Mouse (Mus musculus): ENCODE results near the gene Cacnb2. TPM values are rescaled to one million over a fixed set of nuclear protein-coding genes. Genes with fewer than 3 reads are reported as not detected.

Gene Cacnb2
- polyA plus RNA-seq, 1 experiment from 2014 or later = 1.6 TPM

DNA sequence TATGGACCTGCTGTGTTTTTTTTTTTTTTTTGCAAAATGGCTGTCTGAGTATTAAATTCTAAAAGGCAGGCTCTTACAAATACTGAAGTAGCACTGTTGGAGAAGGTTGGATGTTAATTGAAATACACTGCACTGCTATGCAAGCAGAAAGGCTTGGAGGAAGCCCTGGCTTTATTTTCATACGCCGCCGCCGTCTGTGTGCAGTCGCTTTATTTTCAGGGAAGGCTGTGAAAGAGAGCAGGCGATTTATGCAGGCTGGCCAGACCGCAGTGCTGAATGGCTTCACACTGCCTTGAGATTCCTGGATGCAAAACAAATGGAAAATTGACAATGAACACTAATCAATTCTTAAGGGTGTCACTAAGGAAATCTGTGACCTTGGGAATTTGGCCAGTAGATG is 137.5 kb downstream of the Cacnb2 start:
- no peak overlapping the region for H3K27ac ChIP-seq
- H3K4me3 ChIP-seq (replicated peaks) = no peak overlapping the region
- no peaks in the 10 kb centered on the region for H3K27me3 ChIP-seq (replicated peaks)
- no peaks in the 10 kb centered on the region for H3K9me3 ChIP-seq
- H3K4me1 ChIP-seq (replicated peaks) = no peaks in the 10 kb centered on the region
- H3K9ac ChIP-seq = no peak overlapping the region
- ATAC-seq = no peak
- WGBS = 57% methylated on average over 7 of the region's 7 CpGs
- no peaks in the 10 kb centered on the region for H3K36me3 ChIP-seq
- no peak overlapping the region for H3K4me2 ChIP-seq (replicated peaks)

DNA sequence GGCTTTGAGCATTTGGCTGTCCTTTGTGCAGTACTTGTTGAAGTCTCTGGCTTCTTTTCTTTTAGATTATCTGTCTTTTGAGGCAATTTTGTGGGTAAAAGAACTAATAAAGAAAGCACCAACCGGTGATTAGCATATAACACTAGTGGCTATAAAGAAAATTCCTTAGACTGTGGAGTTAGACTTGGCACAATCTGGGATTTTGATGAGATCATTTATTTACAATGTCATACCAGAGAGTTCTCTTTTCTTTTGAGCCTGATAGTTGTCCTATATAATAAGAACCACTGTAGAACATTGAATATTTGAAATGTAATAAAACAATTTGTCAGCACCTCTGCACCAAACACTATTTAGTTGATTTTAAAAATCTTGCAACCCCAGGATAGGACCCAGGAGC is 141.9 kb downstream of the Cacnb2 start:
- no peak overlapping the region for H3K4me2 ChIP-seq (replicated peaks)
- no peaks in the 10 kb centered on the region for H3K9me3 ChIP-seq
- H3K9ac ChIP-seq = no peak overlapping the region
- no peaks in the 10 kb centered on the region for H3K4me1 ChIP-seq (replicated peaks)
- no peak overlapping the region for H3K27ac ChIP-seq
- no peaks in the 10 kb centered on the region for H3K27me3 ChIP-seq (replicated peaks)
- H3K4me3 ChIP-seq (replicated peaks) = no peak overlapping the region
- ATAC-seq = no peak
- WGBS = 87% methylated on average over 1 of the region's 1 CpGs
- no peaks in the 10 kb centered on the region for H3K36me3 ChIP-seq

DNA sequence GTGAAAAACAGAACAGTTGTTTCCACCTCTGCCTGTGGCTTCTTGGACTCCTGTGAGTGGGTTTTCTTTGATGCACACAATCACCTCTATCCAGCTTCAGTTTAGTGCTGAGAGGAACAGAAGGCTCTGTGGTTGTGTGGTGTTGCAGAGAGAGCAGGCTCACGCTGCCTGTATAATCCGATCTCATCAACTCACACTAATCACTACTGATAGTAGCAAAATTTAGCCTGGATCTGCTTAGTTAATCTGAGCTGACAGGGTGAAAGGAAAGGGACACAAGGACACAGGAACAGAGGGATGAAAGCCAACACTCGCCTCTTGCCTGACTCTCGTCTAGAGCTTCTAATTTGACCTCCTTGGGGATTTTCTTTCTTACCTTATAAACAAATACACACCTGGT is 160.0 kb downstream of the Cacnb2 start:
- H3K9ac ChIP-seq = no peak overlapping the region
- H3K27me3 ChIP-seq (replicated peaks) = no peaks in the 10 kb centered on the region
- no peaks in the 10 kb centered on the region for H3K36me3 ChIP-seq
- H3K4me3 ChIP-seq (replicated peaks) = no peak overlapping the region
- no peak overlapping the region for H3K27ac ChIP-seq
- H3K4me1 ChIP-seq (replicated peaks) = no peaks in the 10 kb centered on the region
- 64% methylated on average over 4 of the region's 4 CpGs for WGBS
- no peaks in the 10 kb centered on the region for H3K9me3 ChIP-seq
- no peak overlapping the region for H3K4me2 ChIP-seq (replicated peaks)
- no peak for ATAC-seq

GRCm38 (mm10) chr2:14763931-14764330 is 161.0 kb downstream of the Cacnb2 start:
- Histone ChIP-seq H3K9me3 (no peaks in the 10 kb centered on the region), H3K4me1 (replicated peaks) (no peaks in the 10 kb centered on the region), H3K27me3 (replicated peaks) (no peaks in the 10 kb centered on the region), H3K27ac (no peak overlapping the region), H3K4me2 (replicated peaks) (no peak overlapping the region), H3K4me3 (replicated peaks) (no peak overlapping the region), H3K9ac (no peak overlapping the region), H3K36me3 (no peaks in the 10 kb centered on the region)
- WGBS = 80% methylated on average over 6 of the region's 6 CpGs
- no peak for ATAC-seq

GRCm38 (mm10) chr2:14769448-14769847 is 166.6 kb downstream of the Cacnb2 start:
- ATAC-seq = no peak
- 87% methylated on average over 1 of the region's 1 CpGs for WGBS

GRCm38 (mm10) chr2:14770635-14771034 is 167.7 kb downstream of the Cacnb2 start:
- Histone ChIP-seq H3K27ac (no peak overlapping the region), H3K4me3 (replicated peaks) (no peak overlapping the region), H3K4me2 (replicated peaks) (no peak overlapping the region), H3K27me3 (replicated peaks) (no peaks in the 10 kb centered on the region), H3K9ac (no peak overlapping the region), H3K9me3 (no peaks in the 10 kb centered on the region), H3K4me1 (replicated peaks) (no peaks in the 10 kb centered on the region), H3K36me3 (no peaks in the 10 kb centered on the region)
- 83% methylated on average over 4 of the region's 4 CpGs for WGBS
- no peak for ATAC-seq

More at GRCm38 (mm10) chr2:14769448-14769847, 166.6 kb downstream of the Cacnb2 start:
- Histone ChIP-seq H3K9ac (no peak overlapping the region), H3K27ac (no peak overlapping the region), H3K4me1 (replicated peaks) (no peaks in the 10 kb centered on the region), H3K9me3 (no peaks in the 10 kb centered on the region), H3K27me3 (replicated peaks) (no peaks in the 10 kb centered on the region), H3K4me2 (replicated peaks) (no peak overlapping the region), H3K36me3 (no peaks in the 10 kb centered on the region), H3K4me3 (replicated peaks) (no peak overlapping the region)

DNA sequence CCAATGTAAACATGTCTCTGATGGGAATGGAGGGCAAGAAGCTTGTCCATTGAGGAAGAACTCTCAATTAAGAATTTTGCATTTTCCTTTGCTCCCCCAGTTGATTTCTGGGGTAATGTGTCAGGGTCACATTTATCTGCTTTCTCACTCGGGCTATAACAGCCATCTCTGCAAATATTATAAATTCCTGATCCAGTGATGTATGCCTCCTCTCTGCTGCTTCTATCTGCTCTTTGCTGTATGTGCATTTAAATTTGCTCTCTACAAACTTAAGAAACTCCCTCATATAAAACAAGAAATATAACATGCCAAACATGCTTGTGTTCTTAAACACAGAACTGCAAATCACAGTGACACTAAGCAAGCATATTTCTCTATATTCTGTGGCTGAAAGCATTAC is 171.5 kb downstream of the Cacnb2 start:
- no peak overlapping the region for H3K9ac ChIP-seq

GRCm38 (mm10) chr2:14774857-14775495 is 172.1 kb downstream of the Cacnb2 start:
- no peaks in the 10 kb centered on the region for H3K4me1 ChIP-seq (replicated peaks)
- no peak overlapping the region for H3K27ac ChIP-seq
- H3K9ac ChIP-seq = no peak overlapping the region
- H3K4me3 ChIP-seq (replicated peaks) = no peak overlapping the region
- H3K9me3 ChIP-seq = no peaks in the 10 kb centered on the region
- H3K4me2 ChIP-seq (replicated peaks) = no peak overlapping the region
- H3K36me3 ChIP-seq = no peaks in the 10 kb centered on the region
- WGBS = 71% methylated on average over 3 of the region's 3 CpGs
- no peak for ATAC-seq
- H3K27me3 ChIP-seq (replicated peaks) = no peaks in the 10 kb centered on the region

More for the DNA sequence above, 171.5 kb downstream of the Cacnb2 start:
- WGBS = 10% methylated on average over 1 of the region's 1 CpGs
- Histone ChIP-seq H3K4me1 (replicated peaks) (no peaks in the 10 kb centered on the region), H3K4me2 (replicated peaks) (no peak overlapping the region), H3K9me3 (no peaks in the 10 kb centered on the region), H3K27me3 (replicated peaks) (no peaks in the 10 kb centered on the region), H3K36me3 (no peaks in the 10 kb centered on the region), H3K27ac (no peak overlapping the region), H3K4me3 (replicated peaks) (no peak overlapping the region)
- ATAC-seq = no peak

DNA sequence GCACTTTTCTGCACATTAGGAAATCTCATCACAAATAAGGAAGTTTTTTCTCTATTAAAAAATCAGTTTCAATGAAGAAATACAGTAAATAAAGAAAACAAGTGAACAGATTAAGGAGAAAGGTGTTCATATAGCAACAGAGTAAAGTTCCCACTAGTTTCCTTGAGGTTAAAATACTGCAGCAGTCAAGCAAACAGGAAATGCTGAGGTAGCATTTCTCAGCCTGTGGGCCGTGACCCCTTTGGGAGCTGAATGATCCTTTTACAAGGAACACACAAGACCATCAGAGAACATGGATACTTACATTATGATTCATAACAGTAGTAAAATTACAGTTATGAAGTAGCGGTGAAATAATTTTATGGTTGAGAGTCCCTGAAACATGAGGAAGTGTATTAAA is 185.1 kb downstream of the Cacnb2 start:
- H3K4me1 ChIP-seq (replicated peaks) = no peaks in the 10 kb centered on the region
- 88% methylated on average over 2 of the region's 2 CpGs for WGBS
- H3K27me3 ChIP-seq (replicated peaks) = no peaks in the 10 kb centered on the region
- no peak overlapping the region for H3K9ac ChIP-seq
- H3K4me3 ChIP-seq (replicated peaks) = no peak overlapping the region
- H3K9me3 ChIP-seq = no peaks in the 10 kb centered on the region
- no peak overlapping the region for H3K4me2 ChIP-seq (replicated peaks)
- H3K36me3 ChIP-seq = no peaks in the 10 kb centered on the region
- no peak overlapping the region for H3K27ac ChIP-seq
- no peak for ATAC-seq

GRCm38 (mm10) chr2:14801446-14802046 is 198.7 kb downstream of the Cacnb2 start:
- no peak overlapping the region for H3K4me3 ChIP-seq (replicated peaks)
- ATAC-seq = no peak
- WGBS = 88% methylated on average over 4 of the region's 4 CpGs
- H3K4me2 ChIP-seq (replicated peaks) = no peak overlapping the region
- H3K9ac ChIP-seq = no peak overlapping the region
- no peak overlapping the region for H3K27ac ChIP-seq
- H3K27me3 ChIP-seq (replicated peaks) = no peaks in the 10 kb centered on the region
- H3K9me3 ChIP-seq = no peaks in the 10 kb centered on the region
- no peaks in the 10 kb centered on the region for H3K36me3 ChIP-seq
- no peaks in the 10 kb centered on the region for H3K4me1 ChIP-seq (replicated peaks)

DNA sequence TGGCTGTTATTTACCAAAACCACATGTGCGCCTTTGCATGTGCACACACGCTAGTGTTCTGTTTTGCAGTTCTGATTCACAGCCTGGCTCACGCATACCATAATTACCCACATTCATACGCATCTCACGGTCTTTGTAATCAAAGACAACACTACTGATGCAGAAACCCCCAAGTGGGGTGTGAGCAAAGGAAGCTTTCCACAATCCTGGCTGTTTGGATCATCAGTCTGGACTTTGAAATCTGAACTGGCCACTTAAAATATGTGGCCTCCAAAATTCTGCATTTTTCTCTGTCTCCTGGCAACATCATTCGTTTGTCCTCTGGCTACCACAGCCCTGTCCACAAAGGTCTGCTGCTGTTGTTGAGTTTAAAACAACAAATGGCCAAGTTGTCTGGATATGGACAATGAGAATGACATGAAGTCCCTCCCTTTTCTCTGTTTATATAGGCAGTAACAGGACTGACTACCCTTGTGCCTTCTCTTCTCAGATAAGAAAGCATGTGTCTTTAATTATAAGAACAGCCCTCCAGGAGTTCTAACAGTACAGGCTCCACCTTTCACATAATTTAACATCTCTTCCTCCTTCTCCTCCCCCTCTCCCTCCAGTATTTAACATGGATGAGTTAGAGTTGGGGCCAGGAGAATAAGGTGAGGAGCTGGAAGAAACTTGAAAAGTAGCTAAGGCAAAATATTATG is 204.9 kb downstream of the Cacnb2 start:
- Histone ChIP-seq H3K36me3 (no peaks in the 10 kb centered on the region), H3K4me2 (replicated peaks) (no peak overlapping the region), H3K4me1 (replicated peaks) (no peaks in the 10 kb centered on the region), H3K9ac (no peak overlapping the region), H3K27ac (no peak overlapping the region), H3K27me3 (replicated peaks) (no peaks in the 10 kb centered on the region), H3K4me3 (replicated peaks) (no peak overlapping the region), H3K9me3 (no peaks in the 10 kb centered on the region)
- ATAC-seq = no peak
- whole genome bisulfite sequencing = 78% methylated on average over 6 of the region's 6 CpGs

DNA sequence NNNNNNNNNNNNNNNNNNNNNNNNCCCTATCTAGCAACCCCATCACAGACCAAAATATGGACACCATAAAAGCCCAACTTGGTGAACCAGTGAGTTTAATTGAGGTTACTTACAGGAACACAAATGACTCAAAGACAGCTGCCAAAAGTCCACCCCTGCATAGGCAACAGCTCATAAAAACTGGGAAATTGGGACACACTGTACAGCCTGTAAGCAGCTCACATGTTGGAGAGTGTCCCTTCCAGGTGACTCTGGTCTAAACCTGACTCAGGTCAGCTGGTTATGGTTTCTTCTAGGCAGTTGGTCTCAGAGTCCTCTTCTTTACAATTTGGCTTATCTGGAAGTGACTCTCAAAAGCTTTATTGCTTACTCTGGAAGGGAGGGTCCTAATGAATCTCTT is 212.1 kb downstream of the Cacnb2 start:
- H3K27ac ChIP-seq = no peak overlapping the region
- H3K36me3 ChIP-seq = no peaks in the 10 kb centered on the region
- no peaks in the 10 kb centered on the region for H3K4me1 ChIP-seq (replicated peaks)
- no peaks in the 10 kb centered on the region for H3K9me3 ChIP-seq
- no peak overlapping the region for H3K9ac ChIP-seq
- ATAC-seq = no peak
- no peaks in the 10 kb centered on the region for H3K27me3 ChIP-seq (replicated peaks)
- H3K4me2 ChIP-seq (replicated peaks) = no peak overlapping the region
- H3K4me3 ChIP-seq (replicated peaks) = no peak overlapping the region

- H3K4me2 ChIP-seq (replicated peaks) = no peak overlapping the region
- H3K36me3 ChIP-seq = no peaks in the 10 kb centered on the region
- no peak overlapping the region for H3K4me3 ChIP-seq (replicated peaks)
- WGBS = 22% methylated on average over 1 of the region's 1 CpGs
- H3K9me3 ChIP-seq = no peaks in the 10 kb centered on the region
- ATAC-seq = no peak
- no peaks in the 10 kb centered on the region for H3K4me1 ChIP-seq (replicated peaks)
- no peak overlapping the region for H3K9ac ChIP-seq
- H3K27me3 ChIP-seq (replicated peaks) = no peaks in the 10 kb centered on the region
- H3K27ac ChIP-seq = no peak overlapping the region
These were observed 215.8 kb downstream of the Cacnb2 start for GRCm38 (mm10) chr2:14818651-14819050.
